Mouse (Mus musculus): ENCODE measurements at regions not wholly inside any gene's neighbourhood (a gene's known extent, or its start where the extent isn't known, plus 50 kb on each side); places are given as distances from the start of the nearest gene placed in this dataset.

GRCm38 (mm10) chr4:56684031-56684430, 55.8 kb upstream of the Gm26657 start:
- in situ Hi-C loops (cut with MboI; ENCODE audit: low pct_ligation_motif_present, low pct_unique_long_range_greater_than_20kb, low sequenced_read_pairs) = loop anchor here (10.0 kb wide), 1 partner anchor 1159 kb away; no protein-coding TSS in a partner anchor
- TF ChIP-seq TCF12 (IDR thresholded peaks at IDR 0.05; ENCODE audit: low read depth, low read length) (no peak), ZMIZ1 (IDR thresholded peaks at IDR 0.05; ENCODE audit: low read depth, low read length) (no peak), MEF2A (IDR thresholded peaks at IDR 0.05; ENCODE audit: borderline replicate concordance, low read depth, low read length) (no peak), JUN (IDR thresholded peaks at IDR 0.05; ENCODE audit: insufficient read depth, low read depth, low read length) (no peak), KAT2A (IDR thresholded peaks at IDR 0.05; ENCODE audit: insufficient replicate concordance, low read length) (no peak), BHLHE40 (IDR thresholded peaks at IDR 0.05; ENCODE audit: low read depth, low read length) (no peak), RAD21 (IDR thresholded peaks at IDR 0.05; ENCODE audit: low read depth, low read length) (no peak), SMC3 (IDR thresholded peaks at IDR 0.05; ENCODE audit: low read depth, low read length) (no peak), RCOR1 (conservative IDR thresholded peaks at IDR 0.05; ENCODE audit: low read depth, low read length) (no peak), NRF1 (IDR thresholded peaks at IDR 0.05; ENCODE audit: low read depth, low read length) (no peak), POLR2A (IDR thresholded peaks at IDR 0.05; ENCODE audit: low read depth, low read length) (no peak), GABPA (IDR thresholded peaks at IDR 0.05; ENCODE audit: insufficient replicate concordance, low read depth, low read length) (no peak), USF2 (conservative IDR thresholded peaks at IDR 0.05; ENCODE audit: low read depth, low read length) (no peak), CHD1 (IDR thresholded peaks at IDR 0.05; ENCODE audit: low read depth, low read length) (no peak), HCFC1 (IDR thresholded peaks at IDR 0.05; ENCODE audit: low read depth, low read length) (no peak)
- Histone ChIP-seq H3K79me2 (replicated peaks; ENCODE audit: control insufficient read depth, extremely low read depth, insufficient read depth, poor library complexity, severe bottlenecking) (no peaks in the 10 kb centered on the region), H3K27me3 (replicated peaks) (no peaks in the 10 kb centered on the region), H3K4me3 (replicated peaks in 1 of 3; ENCODE audit: low read depth in 2 of 3, low read length in 2 of 3, poor library complexity in 1 of 3) (no peak overlapping the region), H3K36me3 (replicated peaks in 1 of 2; ENCODE audit: control insufficient read depth in 1 of 2, insufficient read depth in 1 of 2, low read length in 1 of 2) (no peaks in the 10 kb centered on the region), H3K9ac (ENCODE audit: insufficient read depth, low read depth) (no peak overlapping the region), H3K4me1 (ENCODE audit: control insufficient read depth in 1 of 2, insufficient read depth in 2 of 2) (peaks cover 4 to 19% of the 10 kb centered on the region in 2 experiments), H3K4me2 (ENCODE audit: insufficient read depth, low read depth, poor library complexity, severe bottlenecking) (no peak overlapping the region), H3K9me3 (replicated peaks; ENCODE audit: low read length) (no peaks in the 10 kb centered on the region), H3K27ac (ENCODE audit: insufficient read depth, low read depth) (no peak overlapping the region)
- no peak for DNase-seq (ENCODE audit: extremely low read depth)
- dilution Hi-C loops (cut with MboI; ENCODE audit: extremely low pct_ligation_motif_present, extremely low pct_unique_long_range_greater_than_20kb, low sequenced_read_pairs) = no loop called here

- in situ Hi-C loops (cut with MboI; ENCODE audit: low pct_ligation_motif_present, low pct_unique_long_range_greater_than_20kb, low sequenced_read_pairs) (loop anchor here (10.0 kb wide), 1 partner anchor 1156 kb away; no protein-coding TSS in a partner anchor), dilution Hi-C loops (cut with MboI; ENCODE audit: extremely low pct_ligation_motif_present, extremely low pct_unique_long_range_greater_than_20kb, low sequenced_read_pairs) (no loop called here)
Measured at GRCm38 (mm10) chr4:56681121-56681520, 58.7 kb upstream of the Gm26657 start.

More at GRCm38 (mm10) chr4:56681121-56681520, 58.7 kb upstream of the Gm26657 start:
- Histone ChIP-seq H3K4me3 (replicated peaks in 1 of 3; ENCODE audit: low read depth in 2 of 3, low read length in 2 of 3, poor library complexity in 1 of 3) (no peak overlapping the region), H3K79me2 (replicated peaks; ENCODE audit: control insufficient read depth, extremely low read depth, insufficient read depth, poor library complexity, severe bottlenecking) (no peaks in the 10 kb centered on the region), H3K27ac (ENCODE audit: insufficient read depth, low read depth) (no peak overlapping the region), H3K9me3 (replicated peaks; ENCODE audit: low read length) (no peaks in the 10 kb centered on the region), H3K4me2 (ENCODE audit: insufficient read depth, low read depth, poor library complexity, severe bottlenecking) (no peak overlapping the region), H3K9ac (ENCODE audit: insufficient read depth, low read depth) (no peak overlapping the region), H3K4me1 (ENCODE audit: control insufficient read depth in 1 of 2, insufficient read depth in 2 of 2) (peaks cover 4 to 19% of the 10 kb centered on the region in 2 experiments), H3K27me3 (replicated peaks) (no peaks in the 10 kb centered on the region), H3K36me3 (replicated peaks in 1 of 2; ENCODE audit: control insufficient read depth in 1 of 2, insufficient read depth in 1 of 2, low read length in 1 of 2) (no peaks in the 10 kb centered on the region)
- TF ChIP-seq NRF1 (IDR thresholded peaks at IDR 0.05; ENCODE audit: low read depth, low read length) (no peak), IRF4 (IDR thresholded peaks at IDR 0.05; ENCODE audit: low read depth, low read length) (peak; percentile 40; the same call in 1 of the 2 replicates), EP300 (IDR thresholded peaks at IDR 0.05; ENCODE audit: low read length) (peak; percentile 43)
- DNase-seq (ENCODE audit: extremely low read depth) = peak; percentile 54

All from CH12.LX (cell line).